Mouse (Mus musculus) intestine, embryonic 16.5 days (tissue): ENCODE results near the gene Ncoa1. TPM values are rescaled to one million over a fixed set of nuclear protein-coding genes. Genes with fewer than 3 reads are reported as not detected.

Experiments
- ATAC-seq: fragments of 200-750 bp; cut with Nextera tagmentation; 2 replicates; pipeline ENCODE4 v1.8.0; 2017; ENCODE audit warnings: moderate TSS enrichment, moderate library complexity
- H3K27ac ChIP-seq: fragments of 300-500 bp; sonication (generic); 2 replicates; pipeline ENCODE4 v1.5.1; 2014; ENCODE audit warnings: mild to moderate bottlenecking, low read length
- H3K27me3 ChIP-seq: fragments of 300-500 bp; sonication (generic); replicated peaks from 2 replicates; pipeline ENCODE4 v1.6.1; 2014; ENCODE audit warnings: low read length, control low read depth, mixed read lengths; ENCODE audit not compliant: control insufficient read depth, insufficient read depth
- H3K36me3 ChIP-seq: fragments of 300-500 bp; sonication (generic); 2 replicates; pipeline ENCODE4 v1.6.1; 2014; ENCODE audit warnings: low read length, control low read depth; ENCODE audit not compliant: control insufficient read depth, insufficient read depth
- H3K4me1 ChIP-seq: fragments of 300-500 bp; sonication (generic); 2 replicates; pipeline ENCODE4 v1.6.1; 2014; ENCODE audit warnings: low read length, control low read depth, mixed read lengths; ENCODE audit not compliant: control insufficient read depth, insufficient read depth
- H3K4me2 ChIP-seq: fragments of 300-500 bp; sonication (generic); 2 replicates; pipeline ENCODE4 v1.6.1; 2014; ENCODE audit warnings: low read depth, low read length, control low read depth
- H3K4me3 ChIP-seq: fragments of 300-500 bp; sonication (generic); 2 replicates; pipeline ENCODE4 v1.5.1; 2014; ENCODE audit warnings: mild to moderate bottlenecking, low read length
- H3K9ac ChIP-seq: fragments of 300-500 bp; sonication (generic); 2 replicates; pipeline ENCODE4 v1.6.1; 2014; ENCODE audit warnings: low read depth, low read length
- H3K9me3 ChIP-seq: fragments of 300-500 bp; sonication (generic); 2 replicates; pipeline ENCODE4 v1.6.1; 2016; ENCODE audit warnings: low read length, control low read depth; ENCODE audit not compliant: control insufficient read depth
- WGBS: fragments of 180-500 bp; shearing (Covaris S2); extraction: QIAGEN DNeasy Blood & Tissue Kit; methylation state at CpG from one replicate; pipeline ENCODE4 v1.1.7; 2014; 5-methylcytosine and 5-hydroxymethylcytosine counted together
- polyA plus RNA-seq: library from polyadenylated mRNA; unstranded; fragments of >200 nt; fragmentation: Nextera tagmentation; extraction: Ambion mirVana; gene quantifications from 2 replicates; pipeline ENCODE4 v1.2.1, GENCODE M21; 2015

Ncoa1 gene
- polyA plus RNA-seq, 1 experiment from 2014 or later: 4.7 TPM

DNA sequence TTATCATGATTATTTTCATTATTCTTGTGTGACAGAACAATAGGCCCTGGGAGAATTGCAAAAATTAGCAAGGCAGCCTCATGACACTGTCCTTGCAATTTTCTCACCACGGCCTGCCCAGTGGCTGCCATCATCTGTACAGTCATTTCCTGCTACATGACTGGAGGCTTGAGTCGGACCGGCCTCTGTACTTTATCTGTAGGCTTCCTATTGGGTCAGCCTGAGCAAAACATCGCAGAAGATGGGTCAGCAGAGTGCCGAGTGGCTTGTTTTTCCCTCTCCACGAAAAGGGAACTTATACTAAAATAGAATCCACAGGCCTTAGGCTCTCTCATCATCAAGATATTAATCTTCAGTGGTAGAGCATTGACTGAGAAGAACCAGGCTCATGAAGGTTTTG lies 28.3 kb upstream of the Ncoa1 start:
- Histone ChIP-seq H3K9me3 (no peaks in the 10 kb centered on the region), H3K36me3 (no peaks in the 10 kb centered on the region), H3K4me3 (no peak overlapping the region), H3K4me1 (no peaks in the 10 kb centered on the region), H3K9ac (no peak overlapping the region), H3K27me3 (no peaks in the 10 kb centered on the region), H3K4me2 (no peak overlapping the region), H3K27ac (no peak overlapping the region)
- 83% methylated on average over 6 of the region's 6 CpGs for WGBS
- no peak for ATAC-seq

DNA sequence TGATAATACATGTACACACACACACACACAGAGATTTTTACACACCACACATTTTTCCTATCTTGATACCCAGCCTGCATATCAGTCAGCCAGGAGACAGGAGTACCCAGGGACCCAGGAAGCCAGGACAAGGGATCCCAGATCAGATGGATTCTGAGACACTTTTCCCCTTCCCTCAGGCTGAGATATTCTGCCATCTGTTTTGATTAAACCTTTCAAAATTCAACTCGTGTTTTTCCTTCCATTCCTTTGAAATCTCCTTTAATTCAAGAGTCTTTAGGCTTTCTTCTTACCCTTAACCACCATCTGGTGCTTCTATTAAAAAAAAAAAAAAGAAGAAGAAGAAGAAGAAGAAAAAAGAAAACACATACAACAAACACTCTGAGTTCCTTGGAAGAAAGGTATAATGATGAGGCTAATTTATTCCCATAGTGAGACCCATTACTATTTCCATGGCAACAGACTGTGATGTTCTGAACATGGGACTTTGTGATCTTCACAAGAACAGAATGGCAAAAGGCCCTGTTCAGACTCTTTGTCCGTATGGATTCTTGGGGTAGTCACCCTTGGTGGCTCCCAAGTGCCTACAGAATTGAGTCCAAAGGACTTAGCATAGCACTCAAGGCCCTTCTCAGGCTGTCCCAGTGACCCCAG lies 26.8 kb upstream of the Ncoa1 start:
- ATAC-seq: no peak
- no peak overlapping the region for H3K4me2 ChIP-seq
- H3K4me1 ChIP-seq: no peaks in the 10 kb centered on the region
- H3K4me3 ChIP-seq: no peak overlapping the region
- H3K27me3 ChIP-seq: no peaks in the 10 kb centered on the region
- no peak overlapping the region for H3K9ac ChIP-seq
- no peaks in the 10 kb centered on the region for H3K9me3 ChIP-seq
- H3K27ac ChIP-seq: no peak overlapping the region
- H3K36me3 ChIP-seq: no peaks in the 10 kb centered on the region
- 66% methylated on average over 2 of the region's 2 CpGs for WGBS

DNA sequence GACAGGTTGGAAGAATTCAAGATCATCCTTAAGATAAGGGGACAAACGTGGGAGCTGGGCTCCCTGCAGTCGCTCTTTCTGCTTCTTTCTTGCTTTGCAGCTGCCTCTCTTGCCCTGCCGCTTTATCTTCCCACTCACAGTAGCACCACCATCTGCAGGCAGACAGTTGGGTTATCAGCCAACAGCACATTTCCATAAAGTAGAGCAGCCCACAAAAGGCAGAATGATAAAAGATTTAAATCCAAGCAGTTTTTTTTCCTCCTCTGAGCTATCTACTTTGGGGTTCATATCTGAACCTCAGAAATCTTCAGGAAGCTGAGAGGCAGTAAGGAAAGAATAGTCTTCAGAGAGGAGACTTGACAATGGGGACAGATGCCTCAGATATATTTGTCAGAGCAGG lies 24.9 kb upstream of the Ncoa1 start:
- Histone ChIP-seq H3K4me2 (no peak overlapping the region), H3K4me1 (no peaks in the 10 kb centered on the region), H3K36me3 (no peaks in the 10 kb centered on the region), H3K9me3 (no peaks in the 10 kb centered on the region), H3K27ac (no peak overlapping the region), H3K9ac (no peak overlapping the region), H3K4me3 (no peak overlapping the region), H3K27me3 (no peaks in the 10 kb centered on the region)
- ATAC-seq: no peak
- 39% methylated on average over 3 of the region's 3 CpGs for WGBS

DNA sequence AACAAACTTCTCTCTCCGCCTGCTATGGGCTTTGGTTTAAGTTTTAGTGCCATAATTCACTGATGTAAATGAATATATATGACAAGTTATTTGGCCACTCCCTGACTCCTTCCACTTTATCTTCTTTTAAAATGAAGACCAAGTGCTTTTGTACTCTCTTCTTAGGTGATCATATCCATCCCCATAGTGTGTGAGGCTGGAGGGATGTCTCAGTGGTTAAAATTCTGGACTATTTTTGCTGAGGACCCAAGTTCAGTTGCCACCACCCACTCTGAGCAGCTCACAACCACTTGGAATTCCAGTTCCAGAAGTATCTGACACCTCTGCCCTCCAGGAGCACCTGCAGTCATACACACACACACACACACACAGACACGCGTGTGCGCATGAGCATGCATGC lies 23.5 kb upstream of the Ncoa1 start:
- no peak overlapping the region for H3K4me2 ChIP-seq
- 91% methylated on average over 4 of the region's 4 CpGs for WGBS
- no peaks in the 10 kb centered on the region for H3K4me1 ChIP-seq
- H3K4me3 ChIP-seq: no peak overlapping the region
- H3K9me3 ChIP-seq: no peaks in the 10 kb centered on the region
- no peaks in the 10 kb centered on the region for H3K27me3 ChIP-seq
- ATAC-seq: no peak
- H3K9ac ChIP-seq: no peak overlapping the region
- H3K36me3 ChIP-seq: no peaks in the 10 kb centered on the region
- H3K27ac ChIP-seq: no peak overlapping the region

DNA sequence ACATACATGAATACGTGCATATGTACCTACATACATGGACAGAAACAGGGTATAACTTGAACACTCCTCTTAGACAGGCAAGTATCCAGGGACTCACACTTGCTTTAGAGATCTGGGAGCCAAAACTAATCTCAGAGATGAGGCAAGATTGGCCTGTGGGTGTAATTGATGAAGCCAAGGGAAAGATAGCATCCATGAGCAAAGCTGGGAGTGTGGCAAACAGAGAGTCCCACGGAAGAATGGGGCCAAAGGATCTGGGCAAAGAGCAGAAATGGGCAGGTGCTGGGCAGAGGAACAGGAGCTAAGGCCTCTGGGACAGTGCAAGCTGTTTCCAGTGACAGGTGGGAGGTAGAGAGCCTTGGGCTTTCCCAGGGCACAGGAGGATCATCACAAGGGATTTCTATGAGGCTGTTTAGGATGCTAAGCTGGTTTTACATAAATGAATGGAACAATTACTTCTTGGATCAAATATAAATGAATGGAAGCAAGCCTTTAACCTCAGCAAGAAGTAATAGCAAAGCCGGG lies 22.7 kb upstream of the Ncoa1 start:
- no peaks in the 10 kb centered on the region for H3K27me3 ChIP-seq
- no peaks in the 10 kb centered on the region for H3K9me3 ChIP-seq
- H3K27ac ChIP-seq: no peak overlapping the region
- H3K4me1 ChIP-seq: no peaks in the 10 kb centered on the region
- ATAC-seq: no peak
- no peak overlapping the region for H3K4me3 ChIP-seq
- WGBS: 72% methylated on average over 3 of the region's 3 CpGs
- H3K9ac ChIP-seq: no peak overlapping the region
- H3K36me3 ChIP-seq: no peaks in the 10 kb centered on the region
- no peak overlapping the region for H3K4me2 ChIP-seq

DNA sequence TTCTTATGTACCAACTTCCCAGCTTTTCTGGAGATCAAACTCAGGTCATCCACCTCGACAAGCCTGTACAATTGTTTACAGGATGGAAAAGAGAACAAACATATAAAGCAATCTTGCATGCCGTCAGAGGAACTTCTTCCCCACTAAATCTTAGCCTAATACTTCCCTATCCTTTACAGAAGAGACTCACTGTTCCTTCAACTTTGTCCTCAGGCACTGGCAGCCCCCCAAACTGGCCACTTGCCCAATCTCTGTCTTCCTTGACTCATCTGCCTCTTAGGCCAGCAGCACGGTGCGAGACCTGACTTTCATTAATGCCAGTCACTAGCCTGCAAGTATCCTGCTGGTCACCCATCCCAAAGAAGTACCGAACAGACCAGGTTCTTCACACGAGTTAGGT lies 11.4 kb upstream of the Ncoa1 start:
- ATAC-seq: no peak
- Histone ChIP-seq H3K36me3 (no peaks in the 10 kb centered on the region), H3K9ac (no peak overlapping the region), H3K27me3 (no peaks in the 10 kb centered on the region), H3K4me1 (no peaks in the 10 kb centered on the region; the same call in 1 of the 2 replicates), H3K4me2 (no peak overlapping the region), H3K4me3 (no peak overlapping the region), H3K27ac (no peak overlapping the region), H3K9me3 (no peaks in the 10 kb centered on the region)
- 57% methylated on average over 6 of the region's 6 CpGs for WGBS

DNA sequence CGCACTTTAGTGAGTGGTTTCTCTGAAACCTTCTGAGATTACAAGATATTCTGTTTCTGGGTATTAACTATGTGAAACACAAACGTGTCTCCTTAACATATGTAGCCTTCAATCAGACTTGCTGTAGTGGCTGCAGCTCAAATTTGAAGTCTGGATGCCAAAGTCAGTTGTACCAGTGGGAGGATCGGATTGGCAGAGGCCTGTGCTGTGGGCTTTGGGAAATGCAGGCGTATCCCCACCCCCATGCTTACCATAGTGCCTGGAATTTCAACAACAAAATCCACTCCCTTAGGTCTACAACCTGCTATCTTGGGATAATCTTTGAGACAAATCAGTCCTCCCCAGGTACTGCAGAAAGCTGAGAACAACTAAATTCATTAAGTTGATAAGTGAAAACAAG lies 6.4 kb upstream of the Ncoa1 start:
- no peak overlapping the region for H3K4me2 ChIP-seq
- WGBS: 75% methylated on average over 4 of the region's 4 CpGs
- H3K4me3 ChIP-seq: no peak overlapping the region
- H3K4me1 ChIP-seq: no peaks in the 10 kb centered on the region; the same call in 1 of the 2 replicates
- no peak for ATAC-seq
- no peaks in the 10 kb centered on the region for H3K27me3 ChIP-seq
- H3K27ac ChIP-seq: no peak overlapping the region
- no peaks in the 10 kb centered on the region for H3K9me3 ChIP-seq
- H3K9ac ChIP-seq: no peak overlapping the region
- no peaks in the 10 kb centered on the region for H3K36me3 ChIP-seq

DNA sequence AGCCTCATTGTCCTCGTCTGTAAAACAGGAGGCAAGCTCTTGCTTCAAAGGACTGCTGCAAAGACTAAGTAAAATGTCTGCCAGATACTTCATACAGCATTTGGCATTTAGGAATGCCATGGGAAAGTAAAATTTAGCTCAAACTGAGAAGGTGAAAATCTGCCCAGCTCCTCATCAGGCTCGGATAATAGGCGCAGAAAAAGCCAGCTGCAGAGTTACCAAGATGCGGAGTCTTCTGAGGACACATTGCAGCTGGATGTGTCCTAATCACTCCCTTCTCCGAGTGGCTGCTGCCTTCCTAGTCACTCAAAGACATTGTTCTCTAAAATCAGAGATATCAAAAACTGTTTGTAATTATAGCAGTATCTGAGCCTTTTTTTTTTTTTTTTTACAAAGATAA lies 4.7 kb upstream of the Ncoa1 start:
- no peak overlapping the region for H3K27ac ChIP-seq
- no peaks in the 10 kb centered on the region for H3K36me3 ChIP-seq
- WGBS: 79% methylated on average over 5 of the region's 5 CpGs
- H3K4me2 ChIP-seq: no peak overlapping the region
- H3K4me1 ChIP-seq: 0 out of 2 replicates have a peak, but pooled peaks cover 4% of the 10 kb centered on the region
- no peaks in the 10 kb centered on the region for H3K9me3 ChIP-seq
- H3K4me3 ChIP-seq: no peak overlapping the region
- no peak overlapping the region for H3K9ac ChIP-seq
- ATAC-seq: no peak
- no peaks in the 10 kb centered on the region for H3K27me3 ChIP-seq

DNA sequence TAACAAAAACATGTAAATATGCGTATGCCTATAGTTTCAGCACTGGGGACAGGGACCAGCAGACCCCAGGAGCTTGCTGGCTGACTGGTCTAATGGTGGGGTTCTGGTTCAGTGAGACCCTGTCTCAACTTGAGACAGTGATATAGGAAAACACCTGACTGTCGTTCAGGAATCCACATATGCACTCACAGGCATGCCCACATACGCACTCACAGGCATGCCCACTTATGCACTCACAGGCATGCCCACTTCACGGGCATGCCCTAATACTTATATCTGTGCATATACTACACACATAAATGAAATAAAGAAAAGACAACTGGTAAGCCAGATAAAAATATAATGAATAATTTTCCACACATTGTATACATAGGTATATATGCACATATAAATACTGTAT lies 3.3 kb upstream of the Ncoa1 start:
- Histone ChIP-seq H3K27me3 (no peaks in the 10 kb centered on the region), H3K4me3 (no peak overlapping the region), H3K4me2 (no peak overlapping the region), H3K4me1 (peaks cover 8% of the 10 kb centered on the region), H3K9ac (no peak overlapping the region), H3K27ac (no peak overlapping the region), H3K9me3 (no peaks in the 10 kb centered on the region), H3K36me3 (no peaks in the 10 kb centered on the region)
- WGBS: 79% methylated on average over 4 of the region's 4 CpGs
- no peak for ATAC-seq
